Mouse (Mus musculus) regulatory T cell (primary cell): ENCODE measurements around the gene Rem1.

Experiments used
- in situ Hi-C: fragments of 300-600 bp; cut with MboI, MseI; formaldehyde crosslinking; loops from one replicate; pipeline ENCODE4 v1.15.1; 2025; ENCODE audit warnings: high pct_unique_total_duplicates

The Rem1 gene

DNA sequence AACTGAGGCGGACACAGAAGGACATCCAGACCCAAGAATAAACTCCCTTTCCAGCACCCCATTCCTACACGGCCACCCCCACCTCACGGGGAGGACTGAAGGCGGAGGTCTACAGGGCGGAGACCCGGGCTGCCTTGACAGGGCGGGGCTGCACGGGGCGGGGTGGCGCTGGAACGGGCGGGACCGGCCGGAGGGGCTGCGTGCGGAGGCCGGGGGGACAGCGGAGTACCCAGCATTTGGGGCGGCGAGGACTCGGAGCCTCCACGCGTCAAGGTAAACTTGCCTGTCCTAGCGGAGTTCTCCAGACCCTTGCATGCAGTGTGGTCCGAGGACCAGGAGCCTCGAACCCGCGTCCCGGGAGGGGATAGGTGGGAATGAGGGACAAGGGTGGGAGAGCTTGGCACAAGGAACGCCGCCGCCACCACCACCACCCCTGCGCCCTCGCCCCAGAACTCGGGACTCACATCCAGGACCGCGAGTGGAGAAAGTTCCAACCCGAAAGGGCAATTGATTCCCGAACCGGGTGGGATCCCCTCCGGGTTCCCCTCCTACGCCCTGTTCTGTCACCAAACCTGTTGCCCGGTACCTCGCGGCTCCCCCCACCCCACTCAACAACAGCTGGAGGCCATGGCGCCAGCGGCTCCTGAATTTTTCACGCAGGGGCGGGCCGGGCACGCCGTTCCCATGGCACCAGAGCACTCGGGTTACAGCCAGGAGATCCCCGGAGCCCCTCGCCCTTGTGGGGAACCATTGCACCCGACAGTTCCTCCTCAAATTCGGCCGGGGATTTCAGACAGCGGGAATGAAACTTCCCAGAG, at the start of gene Rem1:
Gene Rem1 (plus strand): TSS at position 178 of the 818 bp plus-strand sequence.
- in situ Hi-C loops: no loop called here

DNA sequence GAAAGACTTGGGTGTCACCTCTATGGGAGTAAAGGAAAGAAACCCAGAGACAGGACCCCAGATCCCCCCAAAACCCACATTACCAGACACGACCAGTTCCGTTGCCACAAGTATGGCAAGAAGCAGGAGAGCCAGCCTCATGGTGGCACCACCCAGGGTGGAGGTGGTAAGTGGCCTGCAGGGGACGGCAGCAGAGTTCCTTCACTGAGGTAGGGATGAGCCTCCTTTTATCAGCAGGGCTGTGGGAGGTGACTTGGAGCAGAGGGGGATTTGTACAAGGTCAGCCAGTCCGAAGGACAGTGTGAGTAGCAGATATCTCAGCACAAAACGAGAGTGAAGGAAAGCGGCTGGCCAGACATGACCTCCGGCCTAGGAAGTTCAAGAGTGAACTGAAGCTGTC, 46.6 kb upstream of the Rem1 start, which contains the start of gene Defb19:
Gene Defb19 (minus strand): TSS at position 206 of the 400 bp plus-strand sequence.
- in situ Hi-C loops: no loop called here

DNA sequence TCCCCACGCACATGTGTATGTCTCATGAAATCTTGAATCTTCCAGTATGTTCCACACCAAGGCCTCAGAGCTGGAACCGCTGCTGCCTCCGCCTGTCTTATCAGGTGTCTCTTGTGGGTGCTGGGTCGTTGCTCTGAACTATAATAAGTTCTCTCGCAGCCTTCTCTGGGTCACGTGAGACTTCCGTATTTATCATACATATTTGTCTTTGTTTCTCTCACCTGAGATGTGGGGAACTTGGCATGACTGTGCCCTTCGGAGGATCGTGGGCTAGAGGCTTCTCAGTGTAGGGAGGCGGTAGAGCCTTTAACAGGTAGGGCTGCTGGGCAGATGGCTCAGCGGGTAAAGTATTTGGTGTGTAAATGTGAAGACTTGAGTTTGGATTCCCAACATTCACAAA, 46.1 kb upstream of the Rem1 start:
- in situ Hi-C loops: no loop called here

DNA sequence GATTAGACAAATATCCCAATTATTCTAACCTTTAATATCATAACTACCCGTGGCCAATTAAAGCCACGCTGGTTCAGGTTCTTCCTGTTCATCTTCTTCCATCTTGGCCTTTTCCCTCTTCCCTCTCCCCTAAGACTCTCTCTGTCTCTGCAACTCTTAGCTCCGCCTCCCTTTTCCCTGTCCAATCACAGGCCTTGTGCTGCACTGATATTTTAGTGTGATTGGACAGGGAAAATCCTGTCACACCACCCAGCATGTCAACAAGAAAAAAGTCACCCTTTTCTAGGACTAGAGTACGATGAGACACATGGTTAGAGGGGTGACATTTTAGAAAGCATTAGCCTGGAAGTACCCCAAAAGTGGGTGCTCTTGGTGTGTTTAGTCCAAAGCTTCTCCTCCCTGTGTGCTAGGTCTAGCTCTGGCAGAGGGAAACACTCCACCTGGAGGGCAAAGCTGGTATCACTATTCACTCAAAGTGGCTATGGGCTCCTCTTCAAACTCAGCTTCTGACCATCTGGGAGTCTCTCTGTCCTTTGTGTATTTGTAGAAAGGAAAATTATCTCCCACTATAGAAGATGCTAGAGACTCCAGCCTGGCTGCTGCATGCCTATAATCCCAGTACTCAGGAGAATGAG, 39.7 kb upstream of the Rem1 start:
- in situ Hi-C loops: no loop called here

DNA sequence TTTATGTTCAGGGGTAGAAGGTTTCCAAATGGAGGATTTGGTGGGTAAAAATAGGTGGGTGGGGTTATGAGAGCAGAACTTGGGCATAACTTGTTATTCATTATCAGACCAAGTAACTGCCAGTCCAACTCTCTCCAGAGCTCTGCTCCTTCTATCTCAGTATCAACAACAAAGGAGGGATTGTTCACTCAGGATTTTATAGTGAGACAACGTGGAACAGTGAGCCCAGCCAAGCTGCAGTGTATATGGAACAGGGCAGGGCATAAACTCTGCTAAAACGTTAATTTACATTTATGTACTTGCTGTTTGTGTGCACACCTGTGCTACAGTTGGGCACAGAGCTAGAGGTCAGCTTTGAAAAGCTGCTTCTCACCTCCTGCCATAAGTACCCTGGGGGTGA, 38.3 kb upstream of the Rem1 start:
- in situ Hi-C loops: no loop called here

DNA sequence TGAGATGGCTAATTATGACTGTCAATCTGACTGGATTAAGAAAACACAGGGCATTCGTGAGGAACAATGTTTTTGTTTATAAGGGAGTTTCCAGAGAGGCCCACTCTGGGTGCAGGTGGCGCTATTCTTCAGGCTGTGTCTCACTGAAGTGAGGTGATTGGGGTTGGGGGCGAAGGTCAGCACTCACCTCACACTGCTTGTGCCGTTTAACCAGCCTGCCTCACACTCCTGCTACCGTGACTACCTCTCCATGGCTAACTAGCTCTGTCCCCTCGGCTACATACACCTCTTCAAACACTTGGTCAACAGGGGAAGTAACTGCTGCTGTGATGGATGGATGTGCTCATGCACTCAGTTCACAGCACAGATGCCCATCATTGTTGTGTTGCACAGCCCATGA, 37.7 kb upstream of the Rem1 start:
- in situ Hi-C loops: no loop called here

DNA sequence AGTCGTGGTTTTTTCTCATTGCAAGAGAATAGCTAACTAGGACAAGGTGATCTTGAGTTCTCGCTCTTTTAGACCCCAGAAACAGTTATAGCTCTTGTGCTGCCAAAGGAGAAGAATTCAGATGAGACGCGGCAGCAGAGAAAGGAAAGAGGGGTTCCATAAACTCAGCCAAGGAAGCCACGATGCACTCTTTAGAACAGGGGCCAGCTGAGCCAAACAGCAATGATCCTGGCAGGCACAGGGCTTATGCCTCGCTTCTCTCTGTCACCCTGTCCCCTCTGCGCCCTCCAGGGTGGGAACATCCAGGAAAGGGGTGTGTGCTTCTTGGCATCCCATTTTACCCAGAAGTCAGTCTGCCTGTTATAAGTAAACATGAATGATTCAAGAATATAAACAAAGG, 27.5 kb upstream of the Rem1 start, which contains the start of gene Defb45:
Gene Defb45 (minus strand): TSS at position 101 of the 400 bp plus-strand sequence.
- in situ Hi-C loops: no loop called here

DNA sequence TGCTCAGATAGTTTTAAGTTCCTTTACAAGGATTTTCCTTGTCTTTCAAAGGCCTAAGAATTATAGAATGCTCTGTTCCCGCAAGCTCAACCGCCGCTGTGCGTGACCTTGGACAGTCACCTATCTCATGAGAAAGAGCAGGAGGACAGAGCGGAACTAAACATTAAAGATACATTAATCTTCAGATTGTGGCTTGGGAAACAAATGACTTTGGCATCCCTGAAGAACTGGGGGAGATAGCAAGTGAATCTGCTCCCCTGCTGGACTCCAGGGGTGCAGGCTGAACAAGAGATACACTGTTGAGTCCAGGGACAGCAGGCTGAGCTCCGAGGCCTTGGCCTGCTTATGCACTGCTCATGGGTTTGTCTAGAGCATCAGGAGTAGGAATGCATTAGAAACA, 26.7 kb upstream of the Rem1 start:
- in situ Hi-C loops: no loop called here

DNA sequence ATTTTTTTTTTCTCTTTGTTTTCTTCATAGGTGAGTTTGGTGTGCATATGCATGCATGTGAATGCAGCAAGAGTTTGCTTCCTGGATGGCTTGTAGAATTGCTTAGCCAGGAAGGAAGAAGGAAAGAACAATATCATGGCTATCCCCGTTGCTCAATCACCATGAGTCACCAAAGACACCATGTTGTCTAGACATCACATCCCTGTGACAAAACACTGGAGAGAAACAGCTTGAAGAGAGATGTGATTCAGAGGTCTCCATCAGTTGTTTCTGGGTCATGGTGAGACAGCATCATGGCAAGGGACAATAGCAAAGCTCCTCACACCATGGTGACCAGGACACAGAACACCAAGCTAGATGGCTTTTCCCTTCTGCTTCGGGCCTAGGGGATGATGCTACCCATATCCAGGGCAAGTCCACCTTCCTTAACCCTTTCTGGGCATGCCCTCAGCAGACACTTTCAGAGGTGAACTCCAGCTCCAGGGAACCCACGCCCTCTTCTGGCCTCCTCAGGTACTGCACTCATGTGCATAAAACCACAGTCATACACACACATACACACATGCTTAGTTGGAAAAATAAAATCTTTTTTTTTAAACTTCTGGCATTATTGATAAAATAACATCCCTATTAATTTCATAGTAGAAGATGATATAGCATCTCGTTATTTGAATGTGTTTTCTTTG, 25.3 kb upstream of the Rem1 start:
- in situ Hi-C loops: no loop called here

DNA sequence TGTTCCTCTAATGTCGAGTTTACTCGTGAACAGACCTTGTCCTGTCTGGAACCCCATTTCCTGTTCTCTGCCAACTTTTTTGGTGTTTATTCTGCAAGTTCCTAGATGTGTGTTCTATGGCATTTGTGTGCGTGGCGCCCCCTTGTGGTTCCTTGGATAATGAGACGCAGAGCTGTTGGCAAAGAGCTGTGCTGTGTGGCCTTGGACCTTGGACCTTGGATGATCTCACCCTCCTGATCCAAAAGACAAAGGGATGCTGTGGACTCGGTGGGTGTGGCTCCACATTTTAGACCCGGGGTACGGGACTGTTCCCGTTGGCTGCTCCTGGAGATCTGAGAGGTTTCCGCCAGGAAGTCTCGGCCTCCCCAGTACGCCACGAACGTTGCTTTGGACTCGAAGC, 22.7 kb upstream of the Rem1 start, which contains the start of gene Defb36:
Gene Defb36 (plus strand): TSS at position 271 of the 400 bp plus-strand sequence.
- in situ Hi-C loops: no loop called here

DNA sequence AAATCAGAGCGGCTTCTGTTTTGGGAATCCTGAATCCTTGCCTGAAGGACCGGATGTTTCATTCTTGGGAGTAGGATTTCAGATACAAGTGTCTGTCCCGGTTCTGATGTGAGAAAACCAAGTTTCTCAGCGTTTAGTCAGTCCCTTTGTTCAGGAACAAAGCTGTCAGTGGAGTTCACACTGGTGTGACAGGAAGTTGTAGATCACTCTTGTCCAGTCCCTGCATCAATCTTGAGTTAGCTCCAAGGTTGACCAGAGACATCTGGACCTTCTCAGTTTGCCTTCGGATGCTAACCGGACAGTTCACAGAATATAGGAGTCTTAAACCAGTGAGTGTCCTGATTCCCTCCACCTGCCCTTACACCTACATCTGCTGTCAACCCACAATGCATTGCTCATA, 19.0 kb upstream of the Rem1 start:
- in situ Hi-C loops: no loop called here

DNA sequence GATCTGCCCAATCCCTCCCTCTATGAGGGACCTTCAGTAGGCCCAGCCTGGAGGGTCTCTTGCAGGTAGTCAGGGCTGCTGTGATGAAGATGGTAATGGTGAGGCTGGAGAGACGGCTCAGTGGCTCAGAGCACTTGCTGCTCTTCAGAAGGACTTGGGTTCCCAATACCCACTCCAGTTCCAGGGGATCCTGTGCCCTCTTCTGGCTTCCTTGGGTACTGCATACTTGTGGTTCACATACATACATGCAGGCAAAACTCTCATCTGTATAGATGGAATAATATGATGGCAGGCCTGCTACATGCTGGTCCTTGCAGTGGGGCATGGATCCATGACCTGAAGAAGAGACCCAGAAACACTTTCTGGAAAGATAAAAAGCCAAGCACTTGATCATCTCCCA, 18.0 kb upstream of the Rem1 start:
- in situ Hi-C loops: no loop called here

DNA sequence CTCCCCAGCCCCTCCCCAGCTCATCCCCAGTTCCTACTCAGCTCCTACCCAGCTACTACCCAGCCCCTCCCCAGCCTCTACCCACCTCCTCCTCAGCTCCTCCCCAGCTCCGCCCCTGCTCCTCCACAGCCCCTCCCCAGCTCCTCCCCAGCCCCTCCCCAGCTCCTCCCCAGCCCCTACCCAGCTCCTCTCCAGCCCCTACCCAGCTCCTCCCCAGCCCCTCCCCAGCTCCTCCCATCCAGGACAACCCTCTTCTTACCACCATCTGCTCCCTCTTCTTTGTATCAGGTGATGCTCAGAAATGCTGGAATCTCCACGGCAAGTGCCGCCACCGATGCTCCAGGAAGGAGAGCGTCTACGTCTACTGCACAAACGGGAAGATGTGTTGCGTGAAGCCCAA, 14.6 kb upstream of the Rem1 start:
- in situ Hi-C loops: no loop called here

DNA sequence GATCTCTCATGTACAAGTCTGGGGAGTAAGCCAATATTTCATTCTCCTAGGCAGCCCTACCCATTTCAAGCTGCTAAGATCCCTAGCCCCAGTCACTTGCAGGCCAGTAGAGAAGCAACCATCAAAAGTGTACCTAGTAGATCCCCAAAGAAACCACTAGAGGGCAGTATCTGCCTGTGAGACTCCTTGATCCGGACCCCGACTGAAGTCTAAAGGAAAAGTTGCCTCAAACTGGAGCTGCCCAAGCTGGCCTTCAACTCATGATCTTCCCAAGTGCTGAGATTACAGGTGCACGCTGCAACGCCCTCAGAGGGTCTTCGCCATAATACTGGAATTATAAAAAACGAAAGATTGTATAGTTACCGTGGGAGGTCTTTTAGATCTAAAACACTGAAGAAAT, 11.2 kb upstream of the Rem1 start:
- in situ Hi-C loops: loop anchor here (5.0 kb wide), 1 partner anchor 42 kb away; no protein-coding TSS in a partner anchor

DNA sequence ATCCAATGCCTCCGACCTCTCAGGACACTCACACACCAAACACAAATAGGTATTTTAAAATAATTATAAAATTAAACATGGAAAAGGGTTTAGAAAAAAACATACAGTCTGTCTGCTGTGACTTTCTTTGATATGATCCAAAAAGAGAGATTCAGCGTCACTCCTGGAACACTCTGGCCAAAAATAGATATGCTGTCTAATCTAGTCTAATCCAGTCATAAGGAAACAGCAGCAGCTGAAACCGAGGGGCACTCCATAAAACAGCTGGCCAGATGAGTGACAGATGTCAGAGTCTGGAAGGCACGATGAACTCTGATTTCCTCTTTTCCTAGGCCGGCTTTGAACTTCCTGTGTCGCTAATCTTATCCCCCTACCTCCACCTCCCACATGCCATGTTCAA, 10.3 kb upstream of the Rem1 start:
- in situ Hi-C loops: loop anchor here (5.0 kb wide), 1 partner anchor 41 kb away; no protein-coding TSS in a partner anchor

DNA sequence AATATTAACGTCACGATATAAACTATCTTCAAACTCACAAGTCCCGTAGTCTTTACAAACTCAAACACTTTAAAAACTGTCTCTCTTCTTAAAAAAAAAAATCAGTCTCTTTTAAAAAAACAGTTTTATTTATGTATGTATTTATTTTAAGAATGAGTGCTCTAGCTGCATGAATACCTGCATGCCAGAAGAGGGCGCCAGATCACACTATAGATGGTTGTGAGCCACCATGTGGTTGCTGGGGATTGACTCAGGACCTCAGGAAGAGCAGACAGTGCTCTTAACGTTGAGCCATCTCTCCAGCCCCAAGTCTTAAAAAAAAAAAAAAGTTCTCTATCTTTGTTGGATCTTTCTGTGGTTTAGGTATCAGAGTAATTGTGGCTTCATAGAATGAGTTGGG, 9.4 kb upstream of the Rem1 start:
- in situ Hi-C loops: loop anchor here (5.0 kb wide), 1 partner anchor 40 kb away; no protein-coding TSS in a partner anchor

DNA sequence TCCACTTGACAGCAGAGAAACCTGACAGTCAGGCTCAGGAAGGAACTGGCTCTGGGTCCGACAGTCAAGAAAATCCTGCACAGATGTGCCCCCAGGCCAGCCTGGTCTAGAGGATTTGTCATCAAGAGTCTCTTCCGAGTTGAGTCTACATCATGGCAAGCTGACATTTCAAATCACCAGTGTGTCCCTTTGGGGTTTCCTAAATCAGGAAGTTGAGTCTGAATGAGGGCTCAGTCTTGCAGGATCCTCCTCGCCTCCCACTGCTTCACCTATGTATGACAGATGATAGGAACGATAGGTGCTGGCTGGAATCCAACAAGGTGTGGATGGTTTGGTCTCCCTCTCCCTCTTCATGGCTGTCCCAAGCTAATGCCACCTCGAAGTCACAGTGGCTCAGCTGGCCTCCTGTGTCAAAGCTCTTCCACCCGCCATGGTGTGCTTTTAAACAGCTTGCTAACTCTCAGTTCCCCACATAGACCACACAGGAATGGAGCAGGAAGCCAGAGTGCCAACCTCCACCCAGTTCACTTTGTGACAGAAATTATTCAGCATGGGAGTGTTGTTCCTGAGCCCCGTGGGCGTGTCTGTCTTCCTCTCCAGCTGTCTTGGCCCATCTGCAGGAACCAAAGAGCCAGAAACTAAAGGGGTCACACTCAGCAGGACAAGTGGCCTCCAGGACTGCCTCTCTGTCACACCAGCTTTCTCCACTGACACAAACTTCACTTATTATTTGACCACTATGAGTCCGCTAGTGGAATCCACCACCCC, 6.2 kb upstream of the Rem1 start:
- in situ Hi-C loops: no loop called here

DNA sequence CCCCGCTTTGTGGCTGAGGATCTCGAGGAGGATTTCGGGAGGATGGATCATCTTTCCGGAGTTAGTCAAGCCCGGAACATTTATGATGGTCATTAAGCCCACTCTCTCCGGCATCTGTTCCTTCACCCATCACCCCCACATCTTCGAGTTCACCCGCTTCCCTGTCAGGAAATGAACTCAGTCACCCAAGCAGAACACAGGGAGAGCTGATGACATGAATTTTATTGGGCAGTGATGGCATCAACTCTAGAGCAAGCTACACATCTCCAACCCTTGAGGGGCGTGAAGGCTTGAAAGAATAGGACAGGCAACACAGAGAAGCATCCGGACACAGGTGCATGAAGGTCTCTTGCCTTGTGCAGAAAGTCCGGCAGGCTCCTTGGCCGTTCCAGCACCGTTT, 4.6 kb upstream of the Rem1 start:
- in situ Hi-C loops: no loop called here

DNA sequence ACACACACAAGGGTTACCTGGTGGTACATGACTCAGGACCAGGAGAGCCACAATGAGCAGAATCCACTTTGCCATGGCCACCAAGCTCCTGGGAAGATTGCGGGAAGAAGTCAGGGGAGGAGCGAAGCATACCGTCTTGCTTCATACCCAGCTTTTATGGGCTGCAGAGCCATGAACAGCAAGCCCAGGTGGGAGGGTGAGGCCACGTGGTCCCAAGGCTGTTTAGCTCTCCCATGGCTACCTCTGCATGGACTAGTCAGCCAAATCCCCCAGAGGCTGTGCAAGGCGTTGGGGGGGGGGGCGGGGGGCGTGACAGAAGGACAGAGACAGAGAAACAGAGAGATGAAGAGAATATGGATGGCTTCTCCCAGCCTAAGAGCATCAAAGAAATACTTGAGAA, 3.8 kb upstream of the Rem1 start, which contains the start of gene Defb25:
Gene Defb25 (minus strand): TSS at position 101 of the 400 bp plus-strand sequence.
- in situ Hi-C loops: no loop called here

DNA sequence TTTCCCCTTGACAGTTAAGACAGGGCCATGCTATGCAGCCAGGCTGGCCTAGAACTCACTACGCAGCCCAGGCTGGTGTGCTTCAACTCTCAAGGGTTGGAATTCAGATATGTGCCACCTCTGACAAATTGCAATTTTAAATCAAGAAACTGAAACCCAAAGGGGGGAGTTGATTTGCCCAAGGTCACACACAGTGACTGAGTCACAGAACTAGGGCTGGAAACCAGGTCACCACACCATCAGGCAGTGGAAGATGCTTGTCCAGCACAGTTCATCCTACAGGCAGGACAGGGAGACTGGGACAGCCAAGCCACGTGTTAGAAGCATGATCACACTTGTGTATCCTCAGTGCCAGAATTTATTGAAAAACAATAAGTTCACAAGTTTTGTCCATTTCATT, 2.2 kb upstream of the Rem1 start:
- in situ Hi-C loops: no loop called here

DNA sequence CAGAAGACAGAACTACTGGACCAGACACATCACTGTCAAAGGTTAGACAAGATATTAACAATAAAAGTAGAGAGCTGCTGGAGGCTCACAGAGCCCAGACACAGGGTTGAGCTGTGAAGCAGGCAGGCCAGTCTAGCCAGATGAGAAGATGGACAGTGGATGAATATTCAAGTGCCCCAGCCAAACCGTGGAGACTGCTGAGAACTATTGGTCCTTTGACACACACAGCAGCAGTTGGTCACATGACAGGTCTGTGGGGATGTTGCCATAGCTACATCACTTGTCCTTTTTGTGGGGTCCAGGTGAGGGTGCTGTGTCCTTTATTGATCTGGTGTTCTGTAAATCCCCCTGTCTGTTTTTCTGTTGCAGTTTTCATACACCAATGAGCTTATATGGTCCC, 1.5 kb upstream of the Rem1 start:
- in situ Hi-C loops: no loop called here
